Mouse (Mus musculus): ENCODE results near the gene Krt15. TPM values are rescaled to one million over a fixed set of nuclear protein-coding genes. Genes with fewer than 3 reads are reported as not detected.

The Krt15 gene
- not detected in 2 replicates for total RNA-seq (2017)

- ATAC-seq (replicated peaks; ENCODE audit: low read depth, poor library complexity, severe bottlenecking), result no peak
Measured at GRCm38 (mm10) chr11:100135731-100136130, at the start of gene Krt15. Krt15 (minus strand) TSS chr11:100135928.

GRCm38 (mm10) chr11:100181725-100182124 lies 46.0 kb upstream of the Krt15 start:
- ATAC-seq (replicated peaks; ENCODE audit: low read depth, poor library complexity, severe bottlenecking), result no peak

- no peak for ATAC-seq (replicated peaks; ENCODE audit: low read depth, poor library complexity, severe bottlenecking)
Measured at GRCm38 (mm10) chr11:100179260-100179659, 43.5 kb upstream of the Krt15 start.

- no peak for ATAC-seq (replicated peaks; ENCODE audit: low read depth, poor library complexity, severe bottlenecking)
Measured at GRCm38 (mm10) chr11:100178307-100178706, 42.6 kb upstream of the Krt15 start.

GRCm38 (mm10) chr11:100176791-100177190 lies 41.1 kb upstream of the Krt15 start:
- ATAC-seq (replicated peaks; ENCODE audit: low read depth, poor library complexity, severe bottlenecking), result no peak

GRCm38 (mm10) chr11:100168765-100169762 lies 33.3 kb upstream of the Krt15 start:
- ATAC-seq (replicated peaks; ENCODE audit: low read depth, poor library complexity, severe bottlenecking), result peak; percentile 57; the same call in 1 of the 2 replicates

- no peak for ATAC-seq (replicated peaks; ENCODE audit: low read depth, poor library complexity, severe bottlenecking)
Measured at GRCm38 (mm10) chr11:100168071-100168470, 32.3 kb upstream of the Krt15 start.

- ATAC-seq (replicated peaks; ENCODE audit: low read depth, poor library complexity, severe bottlenecking), result no peak
Measured at GRCm38 (mm10) chr11:100164392-100164791, 28.7 kb upstream of the Krt15 start.

- no peak for ATAC-seq (replicated peaks; ENCODE audit: low read depth, poor library complexity, severe bottlenecking)
Measured at GRCm38 (mm10) chr11:100157908-100158477, 22.3 kb upstream of the Krt15 start.

GRCm38 (mm10) chr11:100157331-100157730 lies 21.6 kb upstream of the Krt15 start:
- ATAC-seq (replicated peaks; ENCODE audit: low read depth, poor library complexity, severe bottlenecking), result no peak

GRCm38 (mm10) chr11:100155497-100156255 lies 19.9 kb upstream of the Krt15 start:
- no peak for ATAC-seq (replicated peaks; ENCODE audit: low read depth, poor library complexity, severe bottlenecking)

GRCm38 (mm10) chr11:100148615-100149330 lies 13.0 kb upstream of the Krt15 start, which contains the start of gene Krt19:
Krt19 (minus strand) TSS chr11:100148665.
- no peak for ATAC-seq (replicated peaks; ENCODE audit: low read depth, poor library complexity, severe bottlenecking)

- no peak for ATAC-seq (replicated peaks; ENCODE audit: low read depth, poor library complexity, severe bottlenecking)
Measured at GRCm38 (mm10) chr11:100147566-100148353, 12.0 kb upstream of the Krt15 start.

- no peak for ATAC-seq (replicated peaks; ENCODE audit: low read depth, poor library complexity, severe bottlenecking)
Measured at GRCm38 (mm10) chr11:100145858-100146560, 10.3 kb upstream of the Krt15 start.

- no peak for ATAC-seq (replicated peaks; ENCODE audit: low read depth, poor library complexity, severe bottlenecking)
Measured at GRCm38 (mm10) chr11:100145104-100145503, 9.4 kb upstream of the Krt15 start.

- no peak for ATAC-seq (replicated peaks; ENCODE audit: low read depth, poor library complexity, severe bottlenecking)
Measured at GRCm38 (mm10) chr11:100140966-100141365, 5.2 kb upstream of the Krt15 start.

- ATAC-seq (replicated peaks; ENCODE audit: low read depth, poor library complexity, severe bottlenecking), result no peak
Measured at GRCm38 (mm10) chr11:100139391-100139790, 3.7 kb upstream of the Krt15 start.

GRCm38 (mm10) chr11:100138809-100139208 lies 3.1 kb upstream of the Krt15 start:
- no peak for ATAC-seq (replicated peaks; ENCODE audit: low read depth, poor library complexity, severe bottlenecking)

All from common myeloid progenitor, adult 5-6 weeks (primary cell).